ENCODE assay signal across 8 mouse cellular contexts in the genomic region with DNA sequence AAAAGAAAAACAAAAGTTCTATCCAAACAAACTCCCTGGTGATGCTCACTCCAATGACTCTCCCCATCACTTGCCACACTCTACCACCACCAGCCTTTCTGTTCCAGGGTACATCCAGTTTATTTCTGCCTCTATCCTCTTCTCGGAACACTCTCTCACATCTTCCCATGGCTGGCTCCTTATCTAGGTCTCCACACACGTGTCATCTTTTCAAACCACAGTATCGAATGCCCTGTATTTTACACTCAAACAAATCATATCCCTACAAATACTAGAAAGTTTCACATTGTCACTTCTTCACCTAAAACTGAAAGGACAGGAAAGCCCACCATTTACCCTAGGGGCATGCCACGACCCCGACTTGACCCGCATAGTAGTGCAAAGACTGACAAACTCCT. TPM values are rescaled to one million over a fixed set of nuclear protein-coding genes. Genes with fewer than 3 reads are reported as not detected.
DNase-seq lines count a peak whose midpoint lies in the region; ATAC-seq lines count a peak whose summit lies in the region.

No protein-coding gene starts in this region.

- no peak for DNase-seq in kidney, postnatal 25 days
- DNase-seq in c-Kit-positive CD71-positive TER-119-negative erythroid progenitor cells, embryonic 14.5 days (ENCODE audit: low read depth) = peak; percentile 51
- DNase-seq in midbrain, embryonic 14.5 days = no peak
- no peak for DNase-seq in spleen, postnatal 10 days (ENCODE audit: low spot score in 2 of 2)
- DNase-seq in gastrocnemius, postnatal 14 days = no peak
- no peak for DNase-seq in adrenal gland, postnatal 25 days

- H3K4me3 ChIP-seq in kidney, embryonic 16.5 days (ENCODE audit: low read length) = peak overlapping the region; percentile 86
- peak overlapping the region; percentile 86 for H3K4me3 ChIP-seq in hindbrain, embryonic 15.5 days
- peak overlapping the region; percentile 74 for H3K4me3 ChIP-seq in midbrain, embryonic 14.5 days (replicated peaks; ENCODE audit: low read depth, low read length)

- peak overlapping the region; percentile 92 for H3K4me2 ChIP-seq in kidney, embryonic 16.5 days (replicated peaks; ENCODE audit: low read depth, low read length)
- peak overlapping the region; percentile 72 for H3K4me2 ChIP-seq in hindbrain, embryonic 15.5 days
- peak overlapping the region; percentile 86 for H3K4me2 ChIP-seq in midbrain, embryonic 14.5 days (ENCODE audit: low read length)

- H3K4me1 ChIP-seq in kidney, embryonic 16.5 days (ENCODE audit: insufficient read depth, low read length) = peaks cover 41% of the 10 kb centered on the region
- peaks cover 27% of the 10 kb centered on the region for H3K4me1 ChIP-seq in hindbrain, embryonic 15.5 days (replicated peaks)
- peaks cover 12% of the 10 kb centered on the region for H3K4me1 ChIP-seq in midbrain, embryonic 14.5 days (ENCODE audit: control insufficient read depth, insufficient read depth, low read length)

- intact Hi-C loops in gastrocnemius, postnatal 14 days (cut with DNase I; ENCODE audit: low total_unique reads) = no loop called here

- no peaks in the 10 kb centered on the region for H3K27me3 ChIP-seq in kidney, embryonic 16.5 days (ENCODE audit: insufficient read depth, low read length)
- no peaks in the 10 kb centered on the region for H3K27me3 ChIP-seq in hindbrain, embryonic 15.5 days
- H3K27me3 ChIP-seq in midbrain, embryonic 14.5 days (ENCODE audit: control insufficient read depth, insufficient read depth, low read length) = peaks cover 3% of the 10 kb centered on the region; the same call in 1 of the 2 replicates

- peaks cover 4% of the 10 kb centered on the region; the same call in 1 of the 2 replicates for H3K36me3 ChIP-seq in kidney, embryonic 16.5 days (ENCODE audit: insufficient read depth, low read length)
- no peaks in the 10 kb centered on the region for H3K36me3 ChIP-seq in hindbrain, embryonic 15.5 days
- no peaks in the 10 kb centered on the region for H3K36me3 ChIP-seq in midbrain, embryonic 14.5 days (ENCODE audit: control insufficient read depth, insufficient read depth, low read length)

- ATAC-seq in kidney, embryonic 16.5 days (ENCODE audit: low FRiP score, low TSS enrichment) = no peak
- ATAC-seq in hindbrain, embryonic 15.5 days (ENCODE audit: low FRiP score, low read depth) = no peak
- no peak for ATAC-seq in midbrain, embryonic 14.5 days (ENCODE audit: low FRiP score, low TSS enrichment)

- peak overlapping the region; percentile 87 for H3K27ac ChIP-seq in kidney, embryonic 16.5 days (ENCODE audit: low read length)
- peak overlapping the region; percentile 86 for H3K27ac ChIP-seq in hindbrain, embryonic 15.5 days (replicated peaks)
- peak overlapping the region; percentile 80 for H3K27ac ChIP-seq in midbrain, embryonic 14.5 days (replicated peaks; ENCODE audit: low read depth, low read length)

- H3K9me3 ChIP-seq in kidney, embryonic 16.5 days (ENCODE audit: low read length) = no peaks in the 10 kb centered on the region
- no peaks in the 10 kb centered on the region for H3K9me3 ChIP-seq in hindbrain, embryonic 15.5 days
- H3K9me3 ChIP-seq in midbrain, embryonic 14.5 days (ENCODE audit: control insufficient read depth, low read length) = no peaks in the 10 kb centered on the region

- peak overlapping the region; percentile 85 for H3K9ac ChIP-seq in kidney, embryonic 16.5 days (replicated peaks; ENCODE audit: low read length)
- peak overlapping the region; percentile 82 for H3K9ac ChIP-seq in hindbrain, embryonic 15.5 days
- peak overlapping the region; percentile 69 for H3K9ac ChIP-seq in midbrain, embryonic 14.5 days (replicated peaks; ENCODE audit: low read length)

- 15% methylated on average over 6 of the region's 6 CpGs for WGBS in kidney, embryonic 16.5 days
- WGBS in hindbrain, embryonic 15.5 days = 18% methylated on average over 6 of the region's 6 CpGs
- 20% methylated on average over 6 of the region's 6 CpGs for WGBS in midbrain, embryonic 14.5 days

RNA-seq across cellular contexts. Expression of gene Rmnd5b, which starts 0.6 kb away (rescaled TPM):
- polyA plus RNA-seq in kidney, embryonic 16.5 days (2015; fragmentation: Nextera tagmentation; extraction: Ambion mirVana) = 48.9 and 51.9 TPM in 2 replicates
- 74.2 and 79.6 TPM in 2 replicates for polyA plus RNA-seq in hindbrain, embryonic 15.5 days (2015; fragmentation: Nextera tagmentation; extraction: Ambion mirVana)
- polyA plus RNA-seq in midbrain, embryonic 14.5 days (2014; fragmentation: Nextera tagmentation; extraction: Ambion mirVana) = 79.2 and 87.7 TPM in 2 replicates
- 10 to 100 TPM; 11.8 to 13.3 TPM for total RNA-seq in gastrocnemius, postnatal 14 days (2021)
- 54.7 and 55.8 TPM in 2 replicates for total RNA-seq in adrenal gland, postnatal 25 days (2021)

RNA-seq across cellular contexts. Expression of gene N4bp3, which starts 15.5 kb away (rescaled TPM):
- 30.9 and 34.1 TPM in 2 replicates for polyA plus RNA-seq in kidney, embryonic 16.5 days (2015; fragmentation: Nextera tagmentation; extraction: Ambion mirVana)
- 25.8 and 29.8 TPM in 2 replicates for polyA plus RNA-seq in hindbrain, embryonic 15.5 days (2015; fragmentation: Nextera tagmentation; extraction: Ambion mirVana)
- polyA plus RNA-seq in midbrain, embryonic 14.5 days (2014; fragmentation: Nextera tagmentation; extraction: Ambion mirVana) = 11.6 and 15.2 TPM in 2 replicates
- total RNA-seq in gastrocnemius, postnatal 14 days (2021) = 10 to 100 TPM in 1 of 2 experiments, 1 to 10 TPM in 1; 8.7 to 12.2 TPM
- total RNA-seq in adrenal gland, postnatal 25 days (2021) = 11.1 and 13.7 TPM in 2 replicates

RNA-seq across cellular contexts. Expression of gene Nhp2, which starts 15.6 kb away (rescaled TPM):
- 156 and 158 TPM in 2 replicates for polyA plus RNA-seq in kidney, embryonic 16.5 days (2015; fragmentation: Nextera tagmentation; extraction: Ambion mirVana)
- 105 TPM in 2 replicates for polyA plus RNA-seq in hindbrain, embryonic 15.5 days (2015; fragmentation: Nextera tagmentation; extraction: Ambion mirVana)
- polyA plus RNA-seq in midbrain, embryonic 14.5 days (2014; fragmentation: Nextera tagmentation; extraction: Ambion mirVana) = 107 and 115 TPM in 2 replicates
- total RNA-seq in gastrocnemius, postnatal 14 days (2021) = 10 to 100 TPM; 23.8 to 32.7 TPM
- 68.0 and 76.9 TPM in 2 replicates for total RNA-seq in adrenal gland, postnatal 25 days (2021)

RNA-seq across cellular contexts. Expression of gene D930048N14Rik, which starts 15.6 kb away (rescaled TPM):
- polyA plus RNA-seq in kidney, embryonic 16.5 days (2015; fragmentation: Nextera tagmentation; extraction: Ambion mirVana) = 4.0 and 4.5 TPM in 2 replicates
- 1.2 and 1.4 TPM in 2 replicates for polyA plus RNA-seq in hindbrain, embryonic 15.5 days (2015; fragmentation: Nextera tagmentation; extraction: Ambion mirVana)
- 0.85 and 1.00 TPM in 2 replicates for polyA plus RNA-seq in midbrain, embryonic 14.5 days (2014; fragmentation: Nextera tagmentation; extraction: Ambion mirVana)
- total RNA-seq in gastrocnemius, postnatal 14 days (2021) = under 1 TPM; 0.33 to 0.60 TPM
- total RNA-seq in adrenal gland, postnatal 25 days (2021) = 3.5 and 4.0 TPM in 2 replicates

RNA-seq across cellular contexts. Expression of gene Hnrnpab, which starts 28.5 kb away (rescaled TPM):
- polyA plus RNA-seq in kidney, embryonic 16.5 days (2015; fragmentation: Nextera tagmentation; extraction: Ambion mirVana) = 343 and 374 TPM in 2 replicates
- 322 and 330 TPM in 2 replicates for polyA plus RNA-seq in hindbrain, embryonic 15.5 days (2015; fragmentation: Nextera tagmentation; extraction: Ambion mirVana)
- 489 and 530 TPM in 2 replicates for polyA plus RNA-seq in midbrain, embryonic 14.5 days (2014; fragmentation: Nextera tagmentation; extraction: Ambion mirVana)
- total RNA-seq in gastrocnemius, postnatal 14 days (2021) = 100 to 1,000 TPM; 118 to 144 TPM
- 304 and 331 TPM in 2 replicates for total RNA-seq in adrenal gland, postnatal 25 days (2021)
